Mouse (Mus musculus) liver, embryonic 16.5 days (tissue): ENCODE data around the gene Rora. TPM values are rescaled to one million over a fixed set of nuclear protein-coding genes. Genes with fewer than 3 reads are reported as not detected.
A peak's percentile ranks its signal among the peaks of the same experiment; 100 is the strongest.
"Not testable (repeated sequence)": the region's sequence is repeated elsewhere in the genome, so short reads cannot be mapped to it uniquely, and the experiment has no call there.

Source experiments
- ATAC-seq: fragments of 200-750 bp; cut with Nextera tagmentation; 2 replicates; pipeline ENCODE4 v1.8.0; 2017; ENCODE audit warnings: low read depth, mild to moderate bottlenecking, moderate number of reproducible peaks, moderate library complexity
- H3K27ac ChIP-seq: fragments of 300-500 bp; sonication (generic); 2 replicates; pipeline ENCODE4 v1.5.1; 2014; ENCODE audit warnings: mild to moderate bottlenecking, low read length
- H3K27me3 ChIP-seq: fragments of 300-500 bp; sonication (generic); 2 replicates; pipeline ENCODE4 v1.6.1; 2014; ENCODE audit warnings: low read depth, low read length, mixed read lengths; ENCODE audit not compliant: control insufficient read depth, insufficient read depth
- H3K36me3 ChIP-seq: fragments of 300-500 bp; sonication (generic); 2 replicates; pipeline ENCODE4 v1.6.1; 2014; ENCODE audit warnings: mild to moderate bottlenecking; ENCODE audit not compliant: control insufficient read depth, insufficient read depth
- H3K4me1 ChIP-seq: fragments of 300-500 bp; sonication (generic); 2 replicates; pipeline ENCODE4 v1.6.1; 2014; ENCODE audit warnings: low read depth, low read length, mixed read lengths; ENCODE audit not compliant: control insufficient read depth
- H3K4me2 ChIP-seq: fragments of 300-500 bp; sonication (generic); 2 replicates; pipeline ENCODE4 v1.6.1; 2014; ENCODE audit warnings: low read depth, low read length, mixed read lengths
- H3K4me3 ChIP-seq: fragments of 300-500 bp; sonication (generic); 2 replicates; pipeline ENCODE4 v1.5.1; 2014; ENCODE audit warnings: low read depth, mild to moderate bottlenecking, low read length
- H3K9ac ChIP-seq: fragments of 300-500 bp; sonication (generic); 2 replicates; pipeline ENCODE4 v1.6.1; 2014; ENCODE audit warnings: low read depth, low read length
- H3K9me3 ChIP-seq: fragments of 300-500 bp; sonication (generic); replicated peaks from 2 replicates; pipeline ENCODE4 v1.6.1; 2016; ENCODE audit warnings: low read length; ENCODE audit not compliant: control insufficient read depth
- WGBS: fragments of 180-500 bp; shearing (Covaris S2); extraction: QIAGEN DNeasy Blood & Tissue Kit; methylation state at CpG from one replicate; pipeline ENCODE4 v1.1.7; 2014; ENCODE audit not compliant: insufficient replicate concordance; 5-methylcytosine and 5-hydroxymethylcytosine counted together
- polyA plus RNA-seq: library from polyadenylated mRNA; unstranded; fragments of >200 nt; fragmentation: Nextera tagmentation; extraction: Ambion mirVana; gene quantifications from 2 replicates; pipeline ENCODE4 v1.2.1, GENCODE M21; 2015

Rora gene
- polyA plus RNA-seq, 1 experiment from 2014 or later: 10.6 TPM

DNA sequence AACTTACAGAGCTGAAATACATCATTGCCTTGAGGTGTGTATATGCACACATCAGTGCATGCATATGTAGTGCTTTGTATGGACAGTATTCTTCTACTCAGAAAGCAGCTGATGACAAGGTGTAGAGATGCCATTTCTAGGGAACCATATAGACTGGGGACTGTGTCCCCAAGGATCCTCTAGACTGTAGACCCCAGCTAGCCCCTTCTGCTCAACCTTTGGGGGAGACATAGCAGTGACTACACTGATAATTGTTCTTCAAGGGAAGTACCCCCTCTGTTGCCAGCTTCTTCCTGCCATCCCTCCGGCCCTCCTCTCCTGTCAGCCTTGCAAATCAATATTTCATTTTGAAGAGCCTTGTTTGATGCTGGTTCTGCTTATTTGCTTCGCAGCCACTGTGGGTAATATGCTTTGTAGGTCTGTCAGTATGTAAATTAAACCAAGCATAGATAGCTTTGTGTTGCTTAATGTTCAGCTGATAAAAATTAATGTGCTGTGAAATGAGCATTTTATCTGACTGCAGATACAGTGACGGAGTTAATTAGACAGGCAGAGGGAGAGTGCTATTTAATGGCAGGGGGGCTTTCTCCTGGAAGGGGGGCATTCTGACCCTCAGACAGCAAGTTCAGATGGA lies 430.6 kb downstream of the Rora start:
- Histone ChIP-seq H3K27me3 (no peaks in the 10 kb centered on the region), H3K27ac (no peak overlapping the region), H3K9me3 (no peaks in the 10 kb centered on the region), H3K4me1 (peaks cover 23% of the 10 kb centered on the region), H3K4me3 (no peak overlapping the region), H3K4me2 (no peak overlapping the region), H3K9ac (no peak overlapping the region), H3K36me3 (no peaks in the 10 kb centered on the region)
- WGBS: 56% methylated on average over 3 of the region's 3 CpGs
- ATAC-seq: no peak

DNA sequence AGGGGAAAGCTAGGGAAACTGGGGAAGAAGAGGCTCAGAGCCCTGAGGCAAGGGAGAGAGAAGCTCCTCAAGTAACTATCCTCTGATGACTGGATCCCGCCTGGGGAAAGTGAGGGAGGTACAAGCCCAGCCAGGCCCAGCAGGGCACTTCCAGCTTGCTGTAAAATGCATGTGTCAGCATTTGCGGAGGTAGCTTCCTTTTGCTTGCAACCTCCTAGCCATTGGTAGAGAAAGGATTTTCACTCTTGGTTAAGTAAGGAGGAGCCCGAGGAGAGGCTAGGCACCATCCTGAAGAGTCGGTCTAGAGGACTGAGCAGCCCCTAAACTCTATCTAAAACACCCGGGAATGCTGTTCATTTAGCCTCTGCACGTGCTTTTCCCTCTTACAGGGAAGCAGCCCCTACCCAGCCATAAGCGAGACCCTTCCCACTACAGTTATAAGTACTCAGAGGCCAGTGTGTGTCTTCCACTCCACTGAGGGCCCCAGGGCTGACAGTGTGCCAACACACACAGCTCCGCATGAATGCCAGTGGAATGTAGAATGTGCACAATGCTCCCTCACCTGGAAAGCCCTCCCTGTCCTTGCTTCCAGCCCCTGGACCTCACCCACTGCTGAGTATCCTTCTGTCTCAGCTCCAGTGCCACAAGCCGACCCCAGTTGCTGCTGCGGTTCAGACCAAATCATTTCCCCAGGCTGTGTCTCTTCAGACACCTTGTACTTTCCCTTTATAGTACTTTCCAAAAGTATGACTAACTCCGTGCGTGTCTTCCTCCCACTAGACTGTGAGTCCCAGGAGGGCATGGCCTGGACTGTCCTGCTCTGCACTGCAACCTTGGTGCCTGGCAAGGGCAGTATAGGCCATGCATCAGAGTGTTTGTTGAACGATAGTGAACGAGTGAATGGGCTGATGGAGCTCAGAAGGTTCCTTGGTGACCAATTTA lies 431.4 kb downstream of the Rora start:
- Histone ChIP-seq H3K9ac (no peak overlapping the region), H3K27me3 (no peaks in the 10 kb centered on the region), H3K4me1 (peaks cover 23% of the 10 kb centered on the region), H3K4me2 (no peak overlapping the region), H3K9me3 (no peaks in the 10 kb centered on the region), H3K4me3 (no peak overlapping the region), H3K27ac (no peak overlapping the region), H3K36me3 (no peaks in the 10 kb centered on the region)
- no peak for ATAC-seq
- 71% methylated on average over 14 of the region's 14 CpGs for WGBS

DNA sequence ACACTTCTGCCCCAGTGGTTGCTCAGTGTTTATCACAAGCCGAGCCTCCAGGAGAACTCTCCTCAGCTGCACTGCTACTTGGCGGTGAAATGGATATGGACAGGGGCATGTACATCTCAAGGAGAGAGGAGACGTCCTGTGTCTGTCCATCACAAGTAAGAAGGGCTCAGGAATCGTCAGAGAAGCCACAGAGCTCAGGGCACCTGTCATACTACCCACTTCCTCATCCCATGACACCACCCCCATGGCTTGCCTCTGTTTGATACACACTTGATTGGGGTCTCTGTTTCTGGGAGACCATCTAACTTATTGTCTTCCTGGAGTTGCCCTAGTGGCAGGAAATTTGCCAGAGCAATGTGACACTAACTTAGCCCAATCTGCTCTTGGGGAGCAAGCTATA lies 433.3 kb downstream of the Rora start:
- Histone ChIP-seq H3K9ac (no peak overlapping the region), H3K9me3 (no peaks in the 10 kb centered on the region), H3K36me3 (no peaks in the 10 kb centered on the region), H3K27me3 (no peaks in the 10 kb centered on the region), H3K4me3 (no peak overlapping the region), H3K4me2 (peak overlapping the region; percentile 15; the same call in 1 of the 2 replicates), H3K27ac (peak overlapping the region; percentile 64), H3K4me1 (peaks cover 23% of the 10 kb centered on the region)
- peak; percentile 39; the same call in 1 of the 2 replicates for ATAC-seq
- 42% methylated on average over 4 of the region's 4 CpGs for WGBS

DNA sequence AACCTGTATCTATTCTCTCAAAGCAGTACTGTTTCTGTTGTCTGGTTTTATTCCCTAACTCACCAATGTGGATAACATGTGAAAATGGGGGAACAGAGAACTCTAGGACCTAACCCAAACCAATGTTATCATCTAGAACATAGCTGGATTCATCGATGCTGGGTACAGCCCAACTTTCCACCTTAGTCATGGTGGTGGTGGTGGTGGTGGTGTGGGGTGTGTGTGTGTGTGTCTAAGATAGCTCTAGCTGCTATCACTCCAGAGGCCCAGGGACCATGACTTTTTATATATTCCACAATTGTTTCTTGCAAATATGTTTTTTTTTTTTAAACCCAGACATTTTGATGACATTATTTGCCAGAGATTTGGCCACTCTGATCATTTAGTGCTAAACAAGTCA lies 433.7 kb downstream of the Rora start:
- H3K4me2 ChIP-seq: peak overlapping the region; percentile 15; the same call in 1 of the 2 replicates
- H3K9ac ChIP-seq: no peak overlapping the region
- H3K36me3 ChIP-seq: no peaks in the 10 kb centered on the region
- 25% methylated on average over 1 of the region's 1 CpGs for WGBS
- no peaks in the 10 kb centered on the region for H3K27me3 ChIP-seq
- H3K9me3 ChIP-seq: no peaks in the 10 kb centered on the region
- H3K4me3 ChIP-seq: no peak overlapping the region
- ATAC-seq: peak; percentile 99
- H3K4me1 ChIP-seq: peaks cover 24% of the 10 kb centered on the region
- H3K27ac ChIP-seq: peak overlapping the region; percentile 72

DNA sequence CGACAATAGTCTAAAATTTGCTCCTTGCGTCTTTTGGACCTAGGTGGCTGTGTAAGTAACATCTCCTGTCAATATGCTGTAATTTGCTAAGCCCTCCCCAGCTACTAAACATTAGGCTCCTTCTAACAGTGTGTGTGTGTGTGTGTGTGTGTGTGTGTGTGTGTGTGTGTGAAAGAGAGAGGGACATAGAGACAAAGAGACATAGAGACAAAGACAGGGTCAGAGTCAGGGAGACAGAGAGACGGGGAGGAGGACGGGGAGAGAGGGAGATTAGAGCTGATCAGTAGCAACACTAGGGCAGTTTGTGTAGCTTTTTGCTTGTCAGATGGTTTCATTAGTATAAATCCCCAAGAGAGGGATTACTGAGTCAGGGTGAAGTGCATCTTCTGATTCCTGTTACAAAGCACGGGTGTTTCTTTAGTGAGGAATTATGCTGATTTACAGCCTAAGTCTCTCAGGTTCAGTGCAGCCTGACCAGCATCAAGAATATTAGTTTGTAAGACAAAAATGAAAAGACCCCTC lies 437.2 kb downstream of the Rora start:
- H3K4me1 ChIP-seq: peaks cover 26% of the 10 kb centered on the region
- no peak for ATAC-seq
- no peak overlapping the region for H3K4me3 ChIP-seq
- H3K36me3 ChIP-seq: no peaks in the 10 kb centered on the region
- H3K4me2 ChIP-seq: no peak overlapping the region
- no peak overlapping the region for H3K27ac ChIP-seq
- 70% methylated on average over 5 of the region's 5 CpGs for WGBS
- no peaks in the 10 kb centered on the region for H3K27me3 ChIP-seq
- no peaks in the 10 kb centered on the region for H3K9me3 ChIP-seq
- H3K9ac ChIP-seq: no peak overlapping the region

DNA sequence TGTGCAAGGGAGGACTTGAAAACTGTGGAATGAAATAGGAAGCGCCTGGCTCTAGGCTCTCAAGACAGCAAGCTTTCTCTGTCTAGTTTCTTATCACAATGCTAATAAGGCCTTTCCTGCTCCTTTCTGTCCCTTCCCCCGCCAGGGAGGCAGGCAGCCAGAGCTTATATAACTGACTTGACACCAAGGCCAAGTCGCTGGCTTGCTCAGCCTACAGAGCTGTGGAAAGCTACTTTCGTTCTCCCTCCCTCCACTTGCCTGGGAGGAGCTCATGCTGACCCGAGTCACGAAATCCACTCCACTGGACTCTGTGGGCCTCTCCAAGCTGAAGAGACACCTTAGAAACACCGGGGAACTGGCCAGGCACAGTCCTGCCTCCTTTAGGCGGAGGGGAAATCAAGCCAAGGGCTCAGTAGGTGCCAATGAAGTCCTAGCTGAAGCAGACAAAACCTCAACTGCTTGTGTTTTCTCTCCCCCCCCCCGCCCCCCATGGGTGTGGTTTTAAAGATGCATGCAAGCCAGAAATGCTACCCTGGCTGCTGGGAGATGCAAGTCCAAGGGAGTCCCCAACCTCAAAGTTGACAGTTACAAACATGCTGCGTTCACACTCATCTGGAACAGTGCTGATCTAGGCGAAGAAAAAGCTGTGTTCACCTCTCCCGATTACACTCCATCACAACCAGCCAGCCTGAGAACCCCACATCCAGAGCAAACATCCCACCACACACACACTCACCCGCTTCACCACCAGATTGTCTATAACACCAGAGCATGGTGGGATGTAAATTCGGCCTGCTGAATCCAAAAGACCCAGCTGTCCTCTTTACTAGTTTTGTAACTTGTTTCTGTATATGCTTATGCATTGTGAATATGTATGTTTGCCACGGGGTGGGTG lies 438.8 kb downstream of the Rora start:
- Histone ChIP-seq H3K4me3 (no peak overlapping the region), H3K4me1 (peaks cover 17% of the 10 kb centered on the region), H3K27ac (no peak overlapping the region), H3K9ac (no peak overlapping the region), H3K9me3 (no peaks in the 10 kb centered on the region), H3K36me3 (no peaks in the 10 kb centered on the region), H3K4me2 (no peak overlapping the region), H3K27me3 (no peaks in the 10 kb centered on the region)
- no peak; the same call in 1 of the 2 replicates for ATAC-seq
- WGBS: 40% methylated on average over 15 of the region's 15 CpGs

DNA sequence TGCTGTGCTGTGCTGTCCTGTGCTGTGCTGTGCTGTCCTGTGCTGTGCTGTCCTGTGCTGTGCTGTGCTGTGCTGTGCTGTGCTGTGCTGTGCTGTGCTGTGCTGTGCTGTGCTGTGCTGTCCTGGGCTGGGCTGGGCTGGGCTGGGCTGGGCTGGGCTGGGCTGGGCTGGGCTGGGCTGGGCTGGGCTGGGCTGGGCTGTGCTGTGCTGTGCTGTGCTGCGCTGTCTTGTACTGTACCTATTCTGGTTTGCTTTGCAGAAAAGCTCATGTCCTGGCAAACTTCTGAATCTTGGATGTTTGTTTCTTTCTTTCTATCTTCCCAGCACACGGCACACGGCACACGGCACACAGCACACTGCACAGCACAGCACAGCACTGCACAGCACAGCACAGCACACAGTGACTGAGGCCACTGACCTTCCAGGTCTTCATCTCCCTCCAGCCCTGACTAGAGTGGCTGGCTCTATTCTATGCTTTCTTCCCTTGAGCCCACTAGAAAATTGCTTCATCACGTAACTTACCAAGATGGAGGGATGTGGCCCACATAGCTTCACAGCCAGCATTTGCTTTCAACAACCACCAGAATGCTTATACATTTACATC lies 446.7 kb downstream of the Rora start:
- H3K9me3 ChIP-seq, H3K9ac ChIP-seq, H3K36me3 ChIP-seq, H3K4me1 ChIP-seq, H3K27me3 ChIP-seq, H3K27ac ChIP-seq, H3K4me3 ChIP-seq: not testable (repeated sequence)
- ATAC-seq: peak; percentile 27; the same call in 1 of the 2 replicates
- peak overlapping the region; percentile 30; the same call in 1 of the 2 replicates for H3K4me2 ChIP-seq
- WGBS: 71% methylated on average over 5 of the region's 5 CpGs

DNA sequence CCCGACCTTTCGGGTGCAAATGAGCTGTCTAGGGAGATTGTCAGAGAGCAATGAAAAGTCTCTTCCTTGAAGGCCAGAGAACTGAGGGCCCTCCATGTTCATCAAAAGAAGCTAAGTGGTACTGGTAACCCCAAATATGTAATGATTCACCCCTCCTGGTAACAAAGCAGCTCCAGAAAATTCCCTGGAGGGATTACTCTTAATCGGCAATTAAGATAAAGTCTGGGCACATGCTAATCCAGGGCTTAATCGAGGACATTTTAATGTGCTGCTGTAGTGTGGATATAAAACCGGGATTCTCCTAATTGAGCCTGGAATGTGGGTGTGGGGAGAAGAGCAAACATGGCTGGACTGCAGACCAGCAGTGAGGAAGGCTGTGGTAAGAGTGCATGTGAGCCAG lies 450.7 kb downstream of the Rora start:
- no peaks in the 10 kb centered on the region for H3K9me3 ChIP-seq
- no peaks in the 10 kb centered on the region; the same call in 1 of the 2 replicates for H3K27me3 ChIP-seq
- WGBS: 62% methylated on average over 5 of the region's 5 CpGs
- peaks cover 9% of the 10 kb centered on the region for H3K4me1 ChIP-seq
- H3K27ac ChIP-seq: no peak overlapping the region
- no peak overlapping the region for H3K4me3 ChIP-seq
- H3K4me2 ChIP-seq: no peak overlapping the region
- no peak overlapping the region for H3K9ac ChIP-seq
- no peaks in the 10 kb centered on the region for H3K36me3 ChIP-seq
- no peak for ATAC-seq
